Mouse (Mus musculus) gastrocnemius, adult 2 months (tissue): ENCODE results near the gene Akap11. TPM values are rescaled to one million over a fixed set of nuclear protein-coding genes. Genes with fewer than 3 reads are reported as not detected.

Experiments used
- DNase-seq: peaks from one replicate; pipeline ENCODE4 v3.0.0; 2022
- H3K27ac ChIP-seq: fragments of 200-600 bp; 2 replicates; pipeline ENCODE4 v1.8.1; 2022; ENCODE audit warnings: mild to moderate bottlenecking
- H3K4me3 ChIP-seq: fragments of 200-600 bp; 2 replicates; pipeline ENCODE4 v1.8.1; 2022; ENCODE audit warnings: mild to moderate bottlenecking, moderate library complexity
- CTCF ChIP-seq: fragments of 200-600 bp; IDR thresholded peaks from 2 replicates; pipeline ENCODE4 v1.8.1; 2022; ENCODE audit warnings: antibody characterized with exemption, mild to moderate bottlenecking, moderate library complexity
- intact Hi-C: fragments of 180-260 bp; cut with DNase I; formaldehyde crosslinking; loops from one replicate; pipeline ENCODE4 v1.15.1; 2025
- total RNA-seq, 2 experiments: library from RNA; stranded (reverse); gene quantifications; 2 replicates each; pipeline ENCODE4 v1.2.3; 2021

The Akap11 gene
- total RNA-seq, 2 experiments from 2014 or later: 14.2 to 20.9 TPM

DNA sequence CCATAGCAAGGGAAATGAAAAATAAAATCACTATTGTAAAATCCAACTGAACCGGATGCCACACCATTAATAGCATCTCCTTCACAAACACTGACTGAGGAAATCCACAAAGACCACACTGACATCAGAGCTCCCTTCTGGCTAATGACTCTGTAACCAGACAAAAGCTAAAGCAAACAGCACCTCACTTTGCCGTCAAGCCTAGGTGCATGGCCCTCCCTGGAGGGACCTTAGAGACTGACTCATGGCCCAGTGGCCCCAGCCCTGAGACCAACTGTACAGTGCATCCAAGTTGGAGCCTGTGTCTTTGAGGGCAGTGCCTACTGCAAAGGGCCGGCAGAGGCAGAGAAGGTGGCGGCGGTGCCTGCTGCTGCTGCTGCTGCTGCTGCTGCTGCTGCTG, 77.5 kb downstream of the Akap11 start:
- DNase-seq: no peak
- TF ChIP-seq CTCF: no peak
- intact Hi-C loops: no loop called here
- Histone ChIP-seq H3K4me3 (no peak overlapping the region), H3K27ac (no peak overlapping the region)

DNA sequence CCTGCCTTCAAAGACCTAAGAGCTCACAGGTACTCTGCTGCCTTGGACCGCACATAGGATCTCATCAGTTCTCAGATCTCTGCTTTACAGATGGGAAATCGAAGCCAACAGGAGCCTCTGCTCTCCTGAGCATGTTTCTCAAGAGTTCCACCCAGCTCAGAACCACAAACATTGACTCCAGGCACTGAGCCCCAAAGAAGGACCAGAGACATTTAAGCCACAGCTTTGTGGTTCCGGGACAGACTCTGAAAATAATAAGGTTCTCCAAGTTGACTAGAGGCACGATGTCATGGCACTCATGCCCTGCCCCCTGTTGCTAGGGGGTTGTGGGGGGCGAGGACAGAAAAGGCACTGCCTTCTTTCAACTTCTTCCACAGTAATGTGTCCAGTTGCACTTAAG, 77.9 kb downstream of the Akap11 start:
- intact Hi-C loops: no loop called here
- TF ChIP-seq CTCF: no peak
- Histone ChIP-seq H3K4me3 (no peak overlapping the region), H3K27ac (no peak overlapping the region)
- no peak for DNase-seq

DNA sequence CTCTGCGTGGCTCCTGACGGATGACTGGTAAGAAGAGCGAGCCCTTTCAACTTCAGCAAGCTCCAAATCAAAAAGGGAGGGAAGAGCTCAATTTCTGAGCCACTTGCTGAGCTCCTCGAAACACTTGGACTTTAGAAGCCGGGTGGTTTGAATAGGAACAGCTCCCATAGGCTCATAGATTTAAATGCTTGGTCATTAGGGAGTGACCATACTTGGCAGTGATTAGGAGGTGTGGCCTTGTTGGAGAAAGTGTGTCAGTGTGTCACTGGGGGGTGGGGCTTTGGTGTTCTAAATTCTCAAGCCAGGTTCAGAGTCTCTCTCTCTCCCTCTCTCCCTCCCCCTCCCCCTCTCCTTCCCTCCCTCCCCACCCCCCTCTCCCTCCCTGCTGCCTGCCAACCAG, 81.6 kb downstream of the Akap11 start:
- no peak overlapping the region for H3K4me3 ChIP-seq
- DNase-seq: no peak
- no peak overlapping the region for H3K27ac ChIP-seq
- no peak for TF ChIP-seq CTCF
- intact Hi-C loops: no loop called here

DNA sequence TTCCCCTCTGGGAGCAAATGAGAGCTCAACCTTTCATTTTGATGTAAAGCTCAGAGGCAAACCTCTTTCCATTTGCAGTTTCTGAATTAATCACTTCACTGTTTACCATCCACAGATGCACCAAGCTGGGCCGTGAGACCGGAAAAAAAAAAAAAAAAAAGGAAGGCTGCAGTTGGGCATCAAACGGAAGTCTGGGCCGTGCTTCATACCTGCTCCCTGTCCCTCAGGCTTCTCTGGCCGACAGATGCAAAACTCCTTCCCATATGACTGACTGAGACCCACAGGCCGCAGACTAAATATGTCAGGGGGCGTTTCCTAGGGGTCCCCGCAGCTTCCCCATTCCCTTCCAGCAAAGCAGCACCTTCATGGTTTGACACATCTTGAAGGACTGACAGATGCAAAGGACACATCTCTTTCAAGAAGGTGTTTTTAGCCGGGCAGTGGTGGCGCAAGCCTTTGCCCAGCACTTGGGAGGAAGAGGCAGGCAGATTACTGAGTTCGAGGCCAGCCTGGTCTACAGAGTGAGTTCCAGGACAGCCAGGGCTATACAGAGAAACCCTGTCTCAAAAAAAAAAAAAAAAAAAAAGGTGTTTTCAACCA, 87.7 kb downstream of the Akap11 start:
- no peak overlapping the region for H3K27ac ChIP-seq
- intact Hi-C loops: no loop called here
- TF ChIP-seq CTCF: no peak
- no peak overlapping the region for H3K4me3 ChIP-seq
- DNase-seq: no peak

DNA sequence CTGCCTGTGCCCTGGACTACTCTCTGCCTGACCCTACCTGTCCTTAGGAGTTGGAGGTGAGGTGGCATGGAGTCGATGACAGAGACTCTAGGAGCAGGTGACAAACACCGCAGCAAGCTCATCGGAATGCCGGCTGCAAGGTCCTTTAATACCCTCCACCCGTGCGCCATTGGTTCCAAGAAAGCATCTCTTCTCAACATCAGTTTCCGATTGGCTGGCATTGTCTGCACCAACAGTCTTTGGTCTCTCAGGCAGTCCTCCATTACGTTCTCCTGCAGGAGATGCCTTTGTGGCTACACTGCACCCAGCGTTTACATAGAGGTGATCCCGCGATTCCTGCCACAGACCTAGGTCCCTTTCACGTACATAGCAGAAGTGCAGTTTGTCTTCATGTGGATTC, 88.6 kb downstream of the Akap11 start:
- Histone ChIP-seq H3K27ac (no peak overlapping the region), H3K4me3 (no peak overlapping the region)
- no peak for TF ChIP-seq CTCF
- intact Hi-C loops: no loop called here
- DNase-seq: no peak

DNA sequence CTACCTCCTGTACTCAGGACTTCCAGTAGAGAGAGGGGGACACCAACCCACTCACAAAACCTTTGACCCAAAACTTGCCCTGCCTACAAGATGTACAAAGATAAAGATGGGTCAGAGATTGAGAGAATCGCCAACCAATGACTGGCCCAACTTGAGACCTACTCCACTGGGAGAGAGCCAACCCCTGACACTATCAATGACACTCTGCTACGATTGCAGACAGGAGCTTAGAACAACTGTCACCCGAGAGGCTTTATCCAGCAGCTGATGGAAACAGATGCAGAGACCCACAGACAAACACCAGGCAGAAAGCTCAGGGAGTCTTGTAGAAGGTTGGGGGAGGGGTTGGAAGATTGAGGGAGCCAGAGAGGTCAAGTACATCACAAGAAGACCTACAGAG, 89.1 kb downstream of the Akap11 start:
- TF ChIP-seq CTCF: no peak
- no peak for DNase-seq
- intact Hi-C loops: no loop called here
- H3K4me3 ChIP-seq: no peak overlapping the region
- H3K27ac ChIP-seq: no peak overlapping the region

Other genes starting within 250 kb of the Akap11 start
- not detected for gene Tnfsf11, start 228.8 kb downstream of the Akap11 start, total RNA-seq
- 1 to 10 TPM; 2.8 to 3.3 TPM for gene Dgkh, start 196.0 kb upstream of the Akap11 start, total RNA-seq